Mouse (Mus musculus): ENCODE measurements at regions not wholly inside any gene's neighbourhood (a gene's known extent, or its start where the extent isn't known, plus 50 kb on each side); places are given as distances from the start of the nearest gene placed in this dataset.

DNA sequence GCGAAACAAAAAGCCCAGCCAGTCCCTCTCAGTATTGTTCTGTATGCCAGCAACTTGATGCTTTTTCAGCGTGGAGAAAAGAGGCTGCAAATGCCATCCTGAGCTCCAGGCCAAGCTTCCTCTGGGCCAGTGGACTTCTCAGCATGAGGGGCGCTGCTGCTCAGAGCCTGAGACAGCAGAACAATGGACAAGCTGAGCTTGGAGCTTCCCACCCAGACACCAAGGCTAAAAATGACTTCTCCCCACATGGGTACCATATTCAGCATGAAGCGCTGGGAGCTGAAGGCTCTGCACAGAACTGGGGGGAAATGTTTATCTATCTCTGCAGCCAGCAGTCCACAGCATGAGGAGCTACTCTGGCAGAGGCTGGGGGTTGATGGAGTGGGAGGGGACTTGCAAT lies 402.3 kb downstream of the Pdcd6ip start:
- TF ChIP-seq GATA1 (IDR thresholded peaks at IDR 0.05; ENCODE audit: low read length): no peak

- TF ChIP-seq GATA1 (IDR thresholded peaks at IDR 0.05; ENCODE audit: low read length): no peak
These were observed 405.6 kb downstream of the Pdcd6ip start for GRCm38 (mm10) chr9:113302429-113302828.

- no peak for TF ChIP-seq GATA1 (IDR thresholded peaks at IDR 0.05; ENCODE audit: low read length)
These were observed 407.2 kb downstream of the Pdcd6ip start for GRCm38 (mm10) chr9:113300846-113301245.

DNA sequence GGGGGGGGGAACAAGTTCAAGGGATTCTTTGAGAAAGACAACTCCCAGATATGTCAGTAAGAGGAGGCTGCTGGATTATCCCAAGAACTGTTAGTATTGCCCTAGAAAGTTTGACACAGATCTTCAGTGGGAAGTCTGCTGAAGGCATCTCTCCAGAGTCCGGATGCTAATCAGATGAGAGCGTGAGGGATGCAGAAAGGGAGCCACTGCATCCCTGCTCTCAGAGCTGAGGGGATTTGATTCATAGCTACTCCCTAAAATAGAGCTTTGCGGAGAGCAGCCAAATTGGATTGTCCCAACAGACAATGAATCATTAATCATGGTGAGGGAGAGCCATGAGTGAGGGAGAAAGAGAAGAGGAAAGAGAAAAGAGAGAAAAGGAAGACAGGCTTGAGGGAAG lies 408.2 kb downstream of the Pdcd6ip start:
- no peak for TF ChIP-seq GATA1 (IDR thresholded peaks at IDR 0.05; ENCODE audit: low read length)

GRCm38 (mm10) chr9:113295850-113296467 lies 412.1 kb downstream of the Pdcd6ip start:
- no peak for TF ChIP-seq GATA1 (IDR thresholded peaks at IDR 0.05; ENCODE audit: low read length)

DNA sequence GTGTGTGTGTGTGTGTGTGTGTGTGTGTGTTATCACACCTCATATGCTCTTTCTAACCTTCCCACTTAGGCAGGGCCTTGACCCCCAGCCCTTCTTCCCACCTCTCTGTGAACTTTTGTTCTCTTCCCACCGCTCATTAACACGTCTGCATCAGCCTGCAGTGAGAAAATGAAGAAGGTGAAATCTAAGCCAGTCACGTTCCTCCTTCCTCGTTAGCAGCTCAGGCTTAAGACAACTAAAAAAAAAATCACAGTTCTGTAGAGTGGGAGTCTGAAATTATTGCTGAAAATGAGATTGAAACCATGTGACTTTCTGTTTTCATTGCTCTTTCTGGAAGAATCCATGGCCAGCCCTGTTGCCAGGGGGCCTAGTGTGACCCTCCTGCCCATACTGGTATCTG lies 420.7 kb downstream of the Pdcd6ip start:
- no peak for TF ChIP-seq GATA1 (IDR thresholded peaks at IDR 0.05; ENCODE audit: low read length)

DNA sequence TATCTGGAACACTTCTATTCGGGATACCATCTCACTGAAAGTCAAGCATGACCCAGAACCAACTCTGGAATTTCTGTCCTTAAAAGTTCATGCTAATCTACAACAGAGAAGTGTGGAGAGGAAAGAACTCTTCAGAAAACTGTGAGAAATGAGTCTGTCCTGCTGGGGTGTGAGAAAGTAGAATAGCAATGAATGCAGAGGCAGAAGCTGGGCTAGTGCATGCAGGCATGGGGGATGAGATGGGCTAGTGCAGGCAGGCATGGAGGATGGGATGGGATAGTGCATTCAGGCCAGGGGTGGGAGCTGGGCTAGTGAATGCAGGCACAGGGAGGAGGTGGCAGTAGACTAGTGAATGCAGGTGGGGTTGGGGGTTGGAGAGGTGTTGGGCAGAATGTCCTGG lies 424.8 kb downstream of the Pdcd6ip start:
- no peak for TF ChIP-seq GATA1 (IDR thresholded peaks at IDR 0.05; ENCODE audit: low read length)

DNA sequence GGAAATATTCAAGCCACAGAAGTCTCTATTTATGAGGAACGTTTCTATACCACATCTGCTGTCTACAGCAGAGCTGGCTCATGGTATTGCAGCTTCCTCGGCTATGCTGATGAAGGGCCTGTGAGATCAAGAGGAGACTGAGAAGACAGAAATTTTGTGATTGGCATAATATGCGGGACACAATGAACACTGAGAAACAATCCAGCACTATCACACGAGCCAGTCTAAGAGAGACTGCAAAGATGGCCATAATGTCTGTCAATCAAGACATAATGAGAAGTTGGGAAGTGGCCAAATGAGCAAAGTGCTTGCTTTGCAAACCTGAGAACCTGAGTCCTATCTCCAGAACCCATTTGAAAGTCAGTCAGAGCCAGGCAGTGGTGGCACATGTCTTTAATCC lies 437.5 kb downstream of the Pdcd6ip start:
- TF ChIP-seq GATA1 (IDR thresholded peaks at IDR 0.05; ENCODE audit: low read length): no peak

- TF ChIP-seq GATA1 (IDR thresholded peaks at IDR 0.05; ENCODE audit: low read length): no peak
These were observed 440.4 kb downstream of the Pdcd6ip start for GRCm38 (mm10) chr9:113267696-113268095.

- TF ChIP-seq GATA1 (IDR thresholded peaks at IDR 0.05; ENCODE audit: low read length): no peak
These were observed 444.4 kb downstream of the Pdcd6ip start for GRCm38 (mm10) chr9:113263636-113264035.

- no peak for TF ChIP-seq GATA1 (IDR thresholded peaks at IDR 0.05; ENCODE audit: low read length)
These were observed 447.8 kb downstream of the Pdcd6ip start for GRCm38 (mm10) chr9:113260296-113260695.

DNA sequence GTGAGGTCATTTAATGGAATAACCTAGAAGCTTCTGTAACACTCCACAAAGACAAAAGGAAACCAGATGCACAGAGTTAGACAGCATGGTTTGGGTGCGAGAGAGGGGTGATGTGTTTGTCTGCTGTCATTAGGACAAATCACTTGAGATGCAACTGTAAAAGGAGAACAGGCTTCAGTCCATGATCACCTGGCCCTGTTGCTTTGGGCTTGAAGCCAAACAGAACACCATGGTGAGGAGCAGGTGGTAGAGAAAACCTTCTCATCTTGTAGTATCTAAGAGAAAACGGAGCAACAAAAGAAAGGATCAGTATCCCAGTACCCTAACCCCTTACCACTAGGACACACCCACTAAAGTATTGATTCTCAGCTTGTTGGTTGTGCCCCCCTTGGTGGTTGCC lies 449.5 kb downstream of the Pdcd6ip start:
- TF ChIP-seq GATA1 (IDR thresholded peaks at IDR 0.05; ENCODE audit: low read length): no peak

DNA sequence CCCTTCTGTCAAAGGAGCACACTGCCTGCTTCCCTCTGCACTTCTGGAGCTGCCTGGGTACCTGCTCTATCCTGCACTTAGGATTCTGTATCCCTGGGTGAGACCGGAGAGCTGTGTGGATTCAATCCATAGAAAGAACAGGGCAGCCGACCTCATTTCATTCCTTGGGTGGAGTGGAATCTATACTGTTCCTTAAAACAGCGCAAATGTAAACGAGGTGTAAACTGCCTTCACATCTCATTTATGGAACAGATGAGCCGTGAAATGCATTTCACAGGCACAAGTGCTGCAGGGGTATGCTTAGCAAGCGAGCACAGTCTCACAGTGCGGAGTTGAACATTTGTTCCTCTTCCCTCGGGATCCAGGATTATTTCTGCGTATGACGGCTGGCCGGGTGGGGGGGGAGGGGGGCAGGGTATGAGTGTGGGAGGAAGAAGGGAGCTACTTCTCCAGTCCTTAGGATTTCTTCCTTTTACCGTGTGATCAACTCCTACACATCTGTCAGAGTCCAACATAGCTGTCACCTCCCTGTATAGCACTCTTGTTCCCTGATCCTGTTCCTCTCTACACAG lies 459.3 kb downstream of the Pdcd6ip start:
- no peak for TF ChIP-seq GATA1 (IDR thresholded peaks at IDR 0.05; ENCODE audit: low read length)

GRCm38 (mm10) chr9:113247950-113248349 lies 460.1 kb downstream of the Pdcd6ip start:
- no peak for TF ChIP-seq GATA1 (IDR thresholded peaks at IDR 0.05; ENCODE audit: low read length)

DNA sequence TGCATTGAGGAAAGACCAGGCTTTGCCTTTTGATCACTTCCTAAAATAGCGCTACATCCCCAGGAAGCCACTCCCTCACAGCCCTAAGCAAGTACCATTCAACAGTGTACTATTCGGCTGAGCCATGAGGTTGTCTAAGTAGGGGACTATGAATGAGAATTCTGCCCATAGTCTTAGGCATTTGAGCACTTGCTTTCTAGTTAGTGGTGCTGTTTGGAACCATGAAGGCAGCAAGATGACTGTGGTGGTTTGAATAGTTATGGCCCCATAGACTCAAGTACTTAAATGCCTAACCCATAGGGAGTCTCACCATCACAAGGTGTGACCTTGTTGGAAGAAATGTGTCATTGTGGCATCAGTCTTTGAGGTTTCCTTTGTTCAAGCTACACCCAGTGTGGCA lies 464.2 kb downstream of the Pdcd6ip start:
- no peak for TF ChIP-seq GATA1 (IDR thresholded peaks at IDR 0.05; ENCODE audit: low read length)

GRCm38 (mm10) chr9:113233370-113233769 lies 474.7 kb downstream of the Pdcd6ip start:
- TF ChIP-seq GATA1 (IDR thresholded peaks at IDR 0.05; ENCODE audit: low read length): no peak

GRCm38 (mm10) chr9:113229391-113229790 lies 478.7 kb downstream of the Pdcd6ip start:
- TF ChIP-seq GATA1 (IDR thresholded peaks at IDR 0.05; ENCODE audit: low read length): no peak

DNA sequence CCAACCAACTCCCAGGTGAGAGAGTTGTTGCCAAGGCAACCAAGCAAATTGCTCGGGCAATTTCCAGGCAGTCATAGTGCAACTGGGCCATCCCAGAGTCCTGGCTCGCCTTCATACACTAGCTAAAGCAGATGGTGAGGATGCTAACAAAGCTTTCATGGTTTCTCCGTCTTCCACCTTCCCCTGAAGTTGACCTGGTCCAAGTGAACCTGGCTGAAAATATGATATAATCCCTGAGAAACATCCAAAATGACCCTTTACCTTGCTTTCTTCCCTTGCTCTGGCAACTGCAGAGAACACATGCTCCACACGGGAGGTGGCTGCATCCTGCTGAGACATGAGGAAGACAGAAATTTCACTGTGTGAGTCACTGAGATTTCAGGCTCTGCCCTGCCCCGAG lies 494.1 kb downstream of the Pdcd6ip start:
- no peak for TF ChIP-seq GATA1 (IDR thresholded peaks at IDR 0.05; ENCODE audit: low read length)

Measured in G1E-ER4 (cell line).